Mouse (Mus musculus) liver (tissue): Measurements from ENCODE around the gene Mmp24.
"Not testable (repeated sequence)": the region's sequence is repeated elsewhere in the genome, so short reads cannot be mapped to it uniquely, and the experiment has no call there.

Experiments
- DNase-seq: peaks from one replicate; pipeline ENCODE4 v3.0.0-alpha.2; 2020; ENCODE audit warnings: mixed read lengths

Gene Mmp24

GRCm38 (mm10) chr2:155774927-155775684 lies at the start of gene Mmp24:
Gene Mmp24 (plus strand): TSS chr2:155775342.
- no peak for DNase-seq

GRCm38 (mm10) chr2:155726302-155726701 lies 48.8 kb upstream of the Mmp24 start:
- DNase-seq = no peak

DNA sequence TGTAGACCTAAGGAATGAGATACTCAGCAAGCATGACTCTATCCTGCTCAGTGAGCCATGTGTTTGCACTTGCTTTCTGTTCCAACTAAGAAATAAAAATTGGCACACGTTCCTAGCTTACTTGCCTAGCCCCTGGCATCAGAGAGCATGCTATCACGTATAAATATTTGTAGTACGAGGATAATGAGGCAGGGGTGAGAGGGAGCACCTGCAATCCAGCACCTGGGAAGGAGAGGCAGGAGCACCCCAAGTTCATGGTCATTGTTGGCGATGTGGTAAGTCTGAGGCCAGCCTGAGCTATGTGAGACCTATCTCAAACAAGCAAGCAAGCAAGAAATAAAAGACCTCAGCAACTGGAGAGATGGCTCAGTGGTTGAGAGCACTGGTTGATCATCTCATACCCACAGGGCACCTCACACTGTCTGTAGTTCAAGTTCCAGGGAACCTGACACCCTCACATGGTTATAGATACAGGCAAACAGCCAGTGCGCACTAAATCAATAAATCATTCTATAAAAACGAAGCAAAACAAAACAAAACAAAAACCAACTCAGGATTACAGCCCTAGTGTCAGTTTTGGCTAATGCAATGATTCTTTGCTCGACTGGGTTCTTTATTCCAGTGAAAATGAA lies 47.3 kb upstream of the Mmp24 start:
- DNase-seq = no peak

DNA sequence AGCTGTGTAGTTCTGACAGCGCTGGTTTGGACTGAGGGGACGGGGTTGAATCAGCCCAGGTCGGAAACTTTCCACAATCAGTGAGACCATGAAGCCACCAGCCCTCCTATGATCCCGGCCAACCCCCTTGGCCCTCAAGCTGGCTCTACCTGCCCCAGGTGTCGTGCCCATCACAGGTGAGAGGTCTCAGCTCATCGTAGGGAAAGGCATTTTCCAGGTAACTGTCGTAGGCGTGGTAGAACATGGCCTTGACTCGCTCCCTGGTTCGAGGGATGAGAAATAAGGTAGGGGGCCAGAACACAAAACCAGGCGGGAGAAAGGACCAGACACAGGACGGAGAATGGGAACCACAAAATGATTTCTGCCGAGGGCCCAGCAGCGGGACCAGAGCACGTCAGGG lies 46.4 kb upstream of the Mmp24 start:
- no peak for DNase-seq

GRCm38 (mm10) chr2:155729158-155729645 lies 45.9 kb upstream of the Mmp24 start, which contains the start of gene Edem2:
Gene Edem2 (minus strand): TSS chr2:155729475.
- DNase-seq = peak; percentile 90

GRCm38 (mm10) chr2:155735080-155735479 lies 40.1 kb upstream of the Mmp24 start:
- no peak for DNase-seq

GRCm38 (mm10) chr2:155735766-155736165 lies 39.4 kb upstream of the Mmp24 start, which contains the start of gene Gm17581:
Gene Gm17581 (minus strand): TSS chr2:155735866.
- not testable (repeated sequence) for DNase-seq

DNA sequence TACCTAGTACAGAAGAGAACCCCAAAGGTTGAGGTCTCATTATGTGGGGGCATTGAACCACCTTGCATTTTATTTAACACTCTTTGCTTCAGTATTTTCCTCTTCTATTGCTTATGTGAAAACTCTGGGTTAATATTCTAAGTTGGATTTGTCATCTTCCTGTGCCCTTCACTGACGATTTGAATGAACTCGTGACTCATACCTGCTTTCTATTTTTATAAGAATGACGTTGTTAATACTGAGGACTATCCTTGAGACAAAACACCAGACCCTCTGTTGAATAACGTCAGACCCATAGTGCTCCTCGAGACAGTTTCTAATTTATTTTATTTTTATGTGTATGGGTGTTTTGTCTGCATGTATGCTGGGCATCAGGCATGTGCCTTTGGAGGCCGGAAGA lies 38.2 kb upstream of the Mmp24 start:
- DNase-seq = no peak

- no peak for DNase-seq
These were observed 37.3 kb upstream of the Mmp24 start for GRCm38 (mm10) chr2:155737803-155738202.

GRCm38 (mm10) chr2:155742211-155742610 lies 32.9 kb upstream of the Mmp24 start:
- no peak for DNase-seq

- DNase-seq = peak; percentile 49
These were observed 32.2 kb upstream of the Mmp24 start for GRCm38 (mm10) chr2:155742931-155743337.

DNA sequence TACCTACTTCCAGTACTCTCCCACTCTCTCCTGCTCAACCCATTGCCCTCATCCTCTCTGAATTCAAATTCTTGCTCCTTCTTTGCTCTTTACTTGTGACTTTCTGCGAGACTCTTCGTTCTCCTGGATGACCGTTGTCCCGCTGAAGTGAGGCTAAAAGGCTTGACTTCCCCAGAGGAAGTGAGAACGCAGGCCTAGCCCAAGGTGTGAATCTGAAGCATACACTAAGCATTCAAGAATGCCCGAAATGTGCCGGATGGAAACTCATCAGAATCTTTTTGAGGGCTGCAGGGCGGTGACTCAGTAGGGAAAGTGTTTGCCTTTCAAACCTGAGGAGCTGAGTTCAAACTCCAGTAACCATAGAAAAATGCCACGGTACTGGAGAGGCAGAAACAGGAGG lies 31.8 kb upstream of the Mmp24 start:
- DNase-seq = no peak

- DNase-seq = no peak
These were observed 29.7 kb upstream of the Mmp24 start for GRCm38 (mm10) chr2:155745487-155745886.

DNA sequence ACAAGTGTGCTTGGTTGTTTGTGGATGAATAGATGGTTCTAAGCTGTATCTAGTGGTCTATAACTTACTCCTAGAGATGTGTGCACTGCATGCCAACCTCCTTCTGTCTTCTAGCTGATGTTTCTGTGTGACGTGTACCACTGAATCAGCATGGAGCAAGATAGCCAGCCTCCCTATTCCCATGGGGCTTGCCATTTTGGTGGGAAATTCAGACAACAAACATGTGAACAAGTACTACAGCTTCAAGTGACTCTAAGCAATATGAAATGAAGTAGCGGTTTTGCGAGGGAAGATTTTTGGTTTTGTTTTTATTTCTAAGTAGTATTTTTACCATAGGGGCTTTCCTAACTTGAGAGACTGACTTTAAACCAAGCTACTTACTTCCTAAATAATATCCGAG lies 25.7 kb upstream of the Mmp24 start:
- DNase-seq = no peak

DNA sequence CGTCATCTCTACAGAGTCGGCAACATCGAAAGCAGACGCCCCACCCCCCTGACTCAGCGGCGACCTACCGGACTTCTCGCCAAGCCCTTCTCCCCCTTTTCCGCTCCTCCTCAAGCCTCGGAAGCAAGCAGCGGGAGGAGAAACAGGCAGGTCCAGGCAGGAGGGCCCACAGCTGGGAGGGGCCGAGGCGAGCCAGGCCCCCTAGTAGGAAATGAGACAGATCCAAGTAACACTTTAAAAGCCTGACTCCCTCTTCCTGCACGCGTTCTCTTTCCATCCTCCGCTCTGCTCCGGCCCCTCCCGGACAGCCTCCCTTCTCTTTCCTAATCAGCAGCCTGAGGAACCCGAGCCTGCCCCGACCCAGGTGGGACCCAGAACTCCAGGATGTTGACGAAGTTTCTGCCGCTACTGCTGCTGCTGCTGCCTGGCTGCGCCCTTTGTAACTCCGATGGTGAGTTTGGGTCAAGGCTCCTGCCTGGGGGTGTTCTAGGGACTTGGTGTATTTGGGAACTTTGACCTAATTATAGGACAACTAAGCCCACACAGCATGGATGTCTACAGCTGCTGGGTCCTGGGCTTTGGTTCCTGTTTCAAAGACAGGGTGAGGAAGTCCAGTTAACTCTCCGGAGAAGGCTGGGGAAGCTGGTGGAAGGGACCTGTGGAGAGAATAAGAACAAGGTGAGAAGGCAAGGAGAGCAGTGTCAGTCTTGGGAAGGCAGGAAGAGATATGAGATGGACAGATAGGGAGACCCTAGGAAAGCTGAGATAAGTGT lies 23.9 kb upstream of the Mmp24 start, which contains the start of gene Procr:
Gene Procr (plus strand): TSS at position 104 of the 773 bp plus-strand sequence.
- peak; percentile 33 for DNase-seq

DNA sequence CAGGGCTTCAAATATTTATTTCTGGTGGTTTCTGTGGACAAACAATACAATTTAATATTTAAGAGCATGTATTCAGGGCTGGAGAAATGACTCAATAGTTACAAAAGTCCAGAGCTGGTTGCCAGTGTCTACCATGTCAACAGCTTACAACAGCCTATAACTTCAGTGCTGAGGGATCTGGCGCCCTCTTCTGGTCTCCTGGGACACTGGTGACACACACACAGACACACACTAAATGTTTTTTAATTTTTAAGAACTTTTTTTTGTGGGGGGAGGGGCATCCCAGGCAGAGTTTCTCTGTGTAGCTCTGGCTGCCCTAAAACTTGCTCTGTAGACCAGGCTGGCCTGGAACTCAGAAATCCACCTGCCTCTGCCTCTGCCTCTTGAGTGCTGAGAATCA lies 19.4 kb upstream of the Mmp24 start:
- DNase-seq = peak; percentile 66

GRCm38 (mm10) chr2:155756855-155757566 lies 18.1 kb upstream of the Mmp24 start:
- no peak for DNase-seq

- peak; percentile 64 for DNase-seq
These were observed 10.3 kb upstream of the Mmp24 start for GRCm38 (mm10) chr2:155764679-155765418.

- DNase-seq = no peak
These were observed 1.5 kb upstream of the Mmp24 start for GRCm38 (mm10) chr2:155773664-155774063.

- no peak for DNase-seq
These were observed 748 bp upstream of the Mmp24 start for GRCm38 (mm10) chr2:155774261-155774926.

- peak; percentile 39 for DNase-seq
These were observed 632 bp downstream of the Mmp24 start for GRCm38 (mm10) chr2:155775685-155776263.
